Mouse (Mus musculus): ENCODE data around the gene Mptx1.
"Not testable (repeated sequence)": the region's sequence is repeated elsewhere in the genome, so short reads cannot be mapped to it uniquely, and the experiment has no call there.

Mptx1 gene

DNA sequence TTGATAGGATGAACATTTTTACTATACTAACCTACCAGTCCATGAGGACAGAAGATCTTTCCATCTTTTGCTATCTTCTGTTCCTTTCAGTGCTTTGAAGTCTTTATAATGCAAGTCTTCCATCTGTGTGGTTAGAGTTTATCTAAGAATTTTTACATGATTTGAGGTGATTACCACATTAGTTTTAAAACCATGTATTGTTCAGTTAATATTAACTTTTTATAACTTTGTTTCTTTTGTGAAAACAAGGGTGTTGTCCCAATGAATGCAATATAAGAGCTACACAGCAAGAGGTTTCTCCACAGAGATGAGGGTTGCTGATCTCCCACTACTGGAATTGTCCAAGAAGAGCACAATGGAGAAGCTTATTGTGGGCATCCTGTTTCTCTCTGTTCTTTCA lies at the start of gene Mptx1:
Gene Mptx1 (plus strand): TSS at position 301 of the 400 bp plus-strand sequence.
- no peak for DNase-seq (ENCODE audit: low read depth, low spot score)

DNA sequence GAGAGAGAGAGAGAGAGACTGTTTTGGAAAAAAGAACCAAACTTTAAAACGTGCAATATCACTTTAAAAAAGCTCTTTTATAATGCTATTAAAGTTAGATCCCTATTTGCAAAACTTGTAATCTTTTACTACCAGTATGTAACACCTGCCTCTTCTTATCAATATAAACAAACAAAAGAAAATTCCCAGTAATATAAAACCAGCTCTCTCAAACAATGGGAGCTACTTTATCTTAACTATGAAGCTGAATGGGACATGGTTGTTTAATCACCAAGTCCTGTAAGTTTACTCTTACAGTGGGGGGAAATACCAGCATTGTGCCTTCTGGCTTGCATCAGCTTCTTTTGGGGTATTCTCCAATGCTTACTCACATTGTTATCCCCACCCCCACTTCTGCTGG lies 27.2 kb upstream of the Mptx1 start:
- DNase-seq (ENCODE audit: low read depth, low spot score), result no peak

DNA sequence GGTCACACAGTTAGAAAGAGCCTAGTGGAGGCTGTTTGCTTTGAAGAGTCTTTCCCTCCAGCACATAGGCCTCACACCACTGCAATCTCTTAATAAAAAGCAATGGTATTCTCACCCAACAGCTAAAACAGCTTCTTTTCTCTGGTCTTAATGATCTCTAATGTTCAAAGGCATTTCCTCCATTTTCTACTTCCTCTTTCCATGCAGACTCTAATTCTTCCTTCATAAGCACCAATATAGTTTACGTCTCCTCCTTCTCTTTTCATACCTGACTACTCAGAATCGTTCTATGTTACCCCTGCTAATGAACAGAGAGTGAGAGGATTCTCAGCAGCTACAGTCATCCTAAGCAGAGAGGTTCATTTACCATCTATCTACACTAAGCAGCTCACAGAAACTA lies 13.0 kb upstream of the Mptx1 start:
- DNase-seq (ENCODE audit: low read depth, low spot score), result no peak

DNA sequence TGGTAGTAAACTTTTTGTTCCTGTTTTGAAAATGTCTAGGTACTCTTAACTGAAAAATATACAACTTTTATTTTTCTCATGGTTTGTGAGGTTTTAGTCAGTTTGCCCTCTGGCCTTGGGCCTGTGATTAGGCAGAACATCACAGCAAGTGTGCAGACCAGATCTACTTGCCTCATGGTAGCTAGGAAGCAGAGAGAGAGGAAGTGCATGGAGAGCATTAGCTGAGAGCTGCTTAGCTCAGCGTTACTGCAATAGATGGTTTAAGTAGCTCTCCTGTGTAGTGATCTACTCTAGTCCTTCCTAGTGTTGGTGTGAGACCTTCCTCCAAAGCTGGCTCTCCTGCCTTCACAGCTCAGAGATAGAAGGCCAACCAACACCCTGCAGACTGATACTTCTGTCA lies 23.3 kb downstream of the Mptx1 start:
- not testable (repeated sequence) for DNase-seq (ENCODE audit: low read depth, low spot score)

DNA sequence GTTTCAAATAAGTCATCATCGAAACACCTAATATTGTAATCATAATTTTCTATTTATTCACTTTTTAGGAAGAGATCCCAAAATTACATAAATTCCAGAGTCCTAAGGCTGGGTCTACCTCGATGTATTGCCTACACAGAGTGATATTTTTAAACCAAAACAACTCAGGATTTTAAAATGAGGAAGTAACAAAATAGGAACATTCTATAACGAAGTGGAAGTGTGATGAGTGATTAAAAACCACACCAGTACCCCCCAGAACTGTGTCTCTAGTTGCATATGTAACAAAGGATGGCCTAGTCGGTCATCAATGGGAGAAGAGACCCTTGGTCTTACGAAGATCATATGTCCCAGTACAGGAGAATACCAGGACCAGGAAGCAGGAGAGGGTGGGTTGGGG lies 24.3 kb downstream of the Mptx1 start:
- no peak for DNase-seq (ENCODE audit: low read depth, low spot score)

DNA sequence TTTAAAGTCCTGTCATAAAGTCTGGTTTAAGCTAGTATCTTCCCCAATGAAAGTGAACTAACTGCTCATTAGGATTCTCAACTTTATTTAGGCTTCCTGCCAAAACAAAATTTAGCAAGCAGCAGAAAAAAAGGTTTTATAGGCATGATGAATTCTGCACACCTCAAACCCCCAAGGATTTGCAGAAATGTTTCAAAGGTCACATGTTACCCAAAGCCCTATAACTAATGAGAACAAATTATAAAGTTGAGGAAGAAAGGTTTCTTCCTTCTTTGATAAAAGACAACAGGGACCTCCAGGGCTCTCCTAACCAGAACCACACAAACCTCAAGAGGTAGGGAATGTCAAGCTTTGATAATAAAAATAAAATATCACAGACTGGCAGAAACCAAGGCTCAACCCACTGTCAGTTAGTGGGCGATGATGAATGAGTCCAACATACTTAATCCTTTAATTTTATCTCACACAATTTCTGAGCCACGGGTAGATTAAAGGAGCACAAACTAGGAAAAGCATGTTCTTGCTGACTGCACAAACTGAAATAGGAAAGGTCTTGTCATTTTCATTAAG lies 34.6 kb downstream of the Mptx1 start, which contains the start of gene Olfr417:
Gene Olfr417 (plus strand): TSS at position 241 of the 570 bp plus-strand sequence.
- DNase-seq (ENCODE audit: low read depth, low spot score), result no peak

DNA sequence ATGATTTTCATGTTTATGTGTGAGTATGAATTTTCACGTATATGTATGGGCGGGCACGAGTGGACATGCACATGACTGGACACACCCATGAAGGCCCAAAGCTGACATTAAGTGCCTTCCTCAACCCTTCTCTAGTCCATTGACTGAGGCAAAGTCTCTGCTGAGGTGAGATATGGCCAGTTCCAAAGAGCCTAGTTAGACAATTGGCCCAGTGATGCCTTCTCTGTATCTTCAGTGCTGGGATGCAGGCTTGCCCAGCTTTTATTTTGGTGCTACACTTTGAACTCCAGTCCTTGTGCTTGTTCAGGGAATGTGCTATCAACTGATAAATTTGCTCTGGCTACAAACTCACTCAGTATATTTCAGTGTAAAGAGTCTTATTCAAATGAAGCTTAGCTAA lies 43.5 kb downstream of the Mptx1 start:
- no peak for DNase-seq (ENCODE audit: low read depth, low spot score)

Measured in mesoderm, embryonic 11.5 days (tissue).